Mouse (Mus musculus) ES-CJ7 (cell line): ENCODE measurements around the gene P2rx5.
A peak's percentile ranks its signal among the peaks of the same experiment; 100 is the strongest.

Source experiments
- DNase-seq: peaks from one replicate; pipeline ENCODE4 v3.0.0; 2011; ENCODE audit warnings: low read depth, low spot score

Gene P2rx5

DNA sequence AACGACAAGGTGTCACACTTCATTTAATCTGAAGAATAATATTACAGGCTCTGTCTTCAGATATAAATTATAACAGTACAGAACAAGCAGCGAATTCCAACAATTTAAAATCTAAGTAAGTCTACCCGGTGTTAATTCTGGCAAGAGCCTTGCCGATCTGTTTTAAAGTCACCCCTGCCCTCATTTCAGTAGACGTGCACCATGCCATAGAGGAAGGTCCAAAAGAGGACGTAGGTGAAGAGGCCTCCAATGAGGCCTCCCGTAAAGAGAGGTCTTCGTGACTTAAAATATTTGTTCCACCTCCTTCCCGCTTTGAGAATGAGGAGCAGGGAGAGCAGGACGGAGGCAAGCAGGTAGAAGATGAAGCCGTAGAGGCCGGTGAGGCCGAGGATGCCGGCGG lies 16.0 kb downstream of the P2rx5 start:
- DNase-seq: no peak

DNA sequence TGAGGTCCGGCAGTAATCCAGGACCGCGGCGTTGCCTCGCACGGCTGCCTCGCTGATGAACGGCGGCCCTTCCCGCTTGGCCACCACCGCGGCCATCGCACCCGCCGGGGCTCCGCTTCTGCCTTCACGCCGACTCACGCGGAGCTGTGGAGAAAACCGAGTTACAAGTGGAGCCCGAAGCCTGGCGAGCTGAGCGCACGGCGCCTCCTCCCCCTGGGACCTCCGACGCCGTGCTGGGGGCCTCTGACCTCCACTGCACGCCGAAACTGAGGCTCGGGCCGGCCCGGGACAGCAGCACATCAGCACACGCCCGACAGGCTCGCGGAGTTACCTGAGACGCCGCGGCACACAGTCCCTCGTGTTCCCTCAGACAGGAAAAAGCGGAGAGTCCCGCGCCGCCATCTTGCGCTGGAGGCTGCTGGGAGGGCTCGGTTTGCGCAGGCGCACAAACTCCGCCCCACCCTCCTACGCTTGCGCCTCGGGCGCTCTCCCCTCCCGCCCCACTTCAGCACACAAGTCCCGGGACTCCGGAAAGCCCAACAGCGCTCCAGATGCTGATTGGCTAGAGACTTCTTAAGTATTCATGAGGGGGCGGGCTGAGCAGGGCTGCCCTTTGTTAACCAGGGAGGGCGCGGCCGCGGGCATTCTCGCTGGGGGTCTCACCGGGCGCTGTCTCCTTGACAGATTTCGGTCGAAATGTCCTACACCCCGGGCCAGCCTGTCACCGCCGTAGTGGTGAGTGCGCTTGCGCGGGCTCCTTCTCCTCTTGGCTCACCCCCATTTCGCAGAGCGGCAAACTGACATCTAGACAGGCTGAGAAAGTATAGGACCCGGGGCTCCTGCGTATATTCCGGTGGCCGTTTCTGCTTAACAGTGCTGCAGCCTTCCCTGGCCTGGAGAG lies 16.6 kb downstream of the P2rx5 start, which contains the start of the genes Emc6 and Tax1bp3:
TSS of gene Emc6 (minus strand) at position 430 of the 901 bp plus-strand sequence.
TSS of gene Tax1bp3 (plus strand) at position 476 of the 901 bp plus-strand sequence.
- DNase-seq: peak; percentile 100

GRCm38 (mm10) chr11:73177509-73177875 lies 17.3 kb downstream of the P2rx5 start:
- DNase-seq: peak; percentile 35

DNA sequence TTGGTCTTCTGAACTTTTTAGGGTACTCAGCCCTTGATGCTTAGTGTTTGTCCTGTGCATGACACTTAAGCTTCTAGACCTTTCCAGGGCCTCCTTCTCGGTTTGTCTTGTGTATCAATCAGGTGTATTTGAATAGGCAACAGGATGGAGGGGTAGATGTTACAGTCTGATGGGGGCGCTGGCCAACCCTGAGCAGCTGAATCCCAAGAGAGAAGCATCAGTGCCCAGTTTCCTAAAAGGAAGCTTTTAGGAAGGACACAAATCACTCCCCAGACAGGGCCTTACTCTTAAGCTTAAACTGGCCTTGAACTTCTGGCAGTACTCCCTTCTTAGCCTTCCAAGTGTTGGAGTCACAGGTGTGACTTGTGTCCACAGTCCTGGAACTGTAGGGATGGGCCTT lies 17.7 kb downstream of the P2rx5 start:
- no peak for DNase-seq

GRCm38 (mm10) chr11:73185872-73186615 lies 25.8 kb downstream of the P2rx5 start:
- no peak for DNase-seq

- DNase-seq: no peak
Observed at GRCm38 (mm10) chr11:73187231-73187630, 27.0 kb downstream of the P2rx5 start.

DNA sequence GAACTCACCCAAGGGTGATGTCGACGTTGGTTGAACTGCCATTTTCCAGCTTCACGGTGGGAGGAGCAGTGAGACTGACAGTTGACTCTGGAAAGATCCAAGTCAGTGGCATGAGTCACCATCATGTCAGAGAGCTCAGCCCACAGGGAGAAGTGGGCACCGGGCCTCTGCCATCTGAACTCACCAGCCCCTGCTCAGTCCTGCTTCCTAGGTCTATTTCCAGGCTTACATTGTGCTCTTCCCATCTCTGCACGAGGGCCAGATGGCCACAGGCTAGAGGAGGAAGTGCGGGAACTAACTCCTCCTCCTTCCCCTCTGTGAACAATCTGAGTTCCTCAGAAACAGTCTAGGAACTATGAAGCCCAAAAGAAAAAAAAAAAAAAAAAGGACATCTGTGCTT lies 32.8 kb downstream of the P2rx5 start:
- DNase-seq: no peak

DNA sequence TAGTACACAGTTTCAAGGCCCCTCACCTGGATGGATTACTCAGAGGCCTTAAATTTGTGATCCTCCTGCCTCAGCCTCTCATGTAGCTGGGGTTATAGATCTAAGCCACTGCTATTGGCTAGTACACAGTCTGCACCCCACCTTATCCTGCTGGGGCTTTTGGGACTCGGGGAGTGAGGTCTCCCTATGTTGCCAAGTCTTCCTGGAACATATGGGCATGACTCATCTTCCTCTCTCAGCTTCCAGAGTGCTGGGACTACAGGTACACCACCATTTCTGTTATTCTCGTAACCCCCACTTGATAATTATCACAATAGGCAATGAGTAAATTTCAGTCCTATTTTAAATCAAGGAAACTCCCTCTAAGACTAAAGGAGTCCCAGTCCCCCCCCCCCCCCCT lies 34.2 kb downstream of the P2rx5 start:
- DNase-seq: no peak

GRCm38 (mm10) chr11:73198190-73198589 lies 38.0 kb downstream of the P2rx5 start:
- no peak for DNase-seq

- DNase-seq: peak; percentile 87
Observed at GRCm38 (mm10) chr11:73198603-73199229, 38.5 kb downstream of the P2rx5 start, which contains the start of gene Ctns. Gene Ctns, minus strand, starts transcription at chr11:73199042.

DNA sequence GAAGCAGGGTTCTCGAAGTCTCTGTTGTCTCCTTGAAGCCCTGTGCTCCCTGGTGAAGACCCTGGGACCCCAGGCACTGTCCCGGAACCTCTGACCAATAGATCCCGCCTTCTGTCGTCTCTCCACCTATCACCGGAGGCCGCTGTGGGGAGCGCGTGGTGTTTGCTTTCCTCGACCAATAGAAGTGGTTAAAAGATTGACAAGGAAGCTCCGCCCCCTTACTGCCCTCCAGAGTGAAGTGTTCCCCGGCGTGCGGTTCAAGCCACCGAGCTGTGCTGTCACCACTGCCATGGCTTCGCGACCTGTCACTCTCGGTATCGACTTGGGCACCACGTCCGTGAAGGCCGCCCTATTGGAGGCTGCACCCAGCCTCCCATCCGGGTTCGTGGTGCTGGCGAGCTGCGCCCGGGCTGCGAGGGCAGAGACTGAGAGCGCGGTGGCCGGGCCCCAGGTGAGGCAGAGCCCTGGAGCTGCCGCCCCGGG lies 39.0 kb downstream of the P2rx5 start, which contains the start of gene Shpk:
TSS of gene Shpk (plus strand) at position 231 of the 483 bp plus-strand sequence.
- peak; percentile 96 for DNase-seq

DNA sequence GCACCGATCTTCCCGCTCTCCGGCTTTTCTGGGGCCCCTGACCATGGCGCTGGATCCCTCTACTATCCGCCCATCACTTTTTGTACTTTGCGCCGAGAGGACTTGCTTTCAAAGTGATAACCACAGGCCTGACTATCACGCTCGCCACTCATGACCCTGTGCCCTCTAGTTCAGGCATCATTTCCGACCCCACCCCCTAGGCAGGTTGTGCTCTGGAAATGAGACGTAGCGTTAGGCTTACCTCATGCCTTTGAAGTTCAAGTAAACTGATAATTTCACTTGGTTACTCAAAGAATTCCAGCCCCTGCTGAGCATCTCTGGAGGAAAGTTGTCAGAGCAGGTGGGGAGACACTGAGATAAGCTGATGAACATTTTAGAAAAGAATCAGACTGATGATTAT lies 39.7 kb downstream of the P2rx5 start:
- DNase-seq: peak; percentile 26

GRCm38 (mm10) chr11:73201021-73201420 lies 40.8 kb downstream of the P2rx5 start:
- no peak for DNase-seq

DNA sequence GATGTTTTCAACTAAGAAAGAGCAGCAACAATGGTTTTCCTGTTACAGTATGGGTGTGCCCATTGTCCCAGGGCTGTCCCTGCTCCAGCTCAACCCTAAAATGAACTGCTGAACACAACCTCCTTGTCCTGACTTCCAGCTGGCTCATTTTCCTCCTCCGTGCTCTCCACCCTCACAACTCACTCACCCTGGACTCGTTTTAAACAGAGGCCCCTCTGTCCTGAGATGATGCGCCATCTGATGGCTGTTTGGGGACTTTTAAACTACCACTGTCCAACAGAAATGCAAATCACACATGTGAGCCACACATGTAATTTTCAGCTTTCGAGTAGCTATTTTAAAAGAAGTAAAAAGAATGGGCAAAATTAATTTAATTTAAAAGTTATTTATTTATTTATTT lies 41.4 kb downstream of the P2rx5 start:
- DNase-seq: peak; percentile 21

- DNase-seq: no peak
Observed at GRCm38 (mm10) chr11:73203895-73204294, 43.7 kb downstream of the P2rx5 start.

DNA sequence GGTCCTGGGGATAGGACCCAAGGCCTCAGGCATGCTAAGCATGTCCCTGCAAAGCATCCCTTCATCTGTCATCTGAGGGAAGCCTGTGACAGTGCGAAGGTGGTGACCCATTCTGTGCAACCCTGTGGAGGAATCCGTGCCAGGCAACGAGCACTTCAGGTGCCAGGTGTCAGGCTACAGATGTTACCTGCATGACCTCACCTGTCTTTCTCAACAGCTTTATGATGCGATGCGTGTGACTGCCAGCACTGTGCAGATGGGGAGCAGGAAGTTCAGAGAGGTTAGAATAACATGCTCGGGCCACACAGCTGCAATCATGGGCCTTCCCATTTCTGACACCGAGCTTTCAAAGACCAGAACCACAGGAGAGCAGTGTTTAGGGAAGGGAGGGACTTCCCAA lies 45.0 kb downstream of the P2rx5 start:
- DNase-seq: no peak

- peak; percentile 65 for DNase-seq
Observed at GRCm38 (mm10) chr11:73207621-73208020, 47.4 kb downstream of the P2rx5 start.

DNA sequence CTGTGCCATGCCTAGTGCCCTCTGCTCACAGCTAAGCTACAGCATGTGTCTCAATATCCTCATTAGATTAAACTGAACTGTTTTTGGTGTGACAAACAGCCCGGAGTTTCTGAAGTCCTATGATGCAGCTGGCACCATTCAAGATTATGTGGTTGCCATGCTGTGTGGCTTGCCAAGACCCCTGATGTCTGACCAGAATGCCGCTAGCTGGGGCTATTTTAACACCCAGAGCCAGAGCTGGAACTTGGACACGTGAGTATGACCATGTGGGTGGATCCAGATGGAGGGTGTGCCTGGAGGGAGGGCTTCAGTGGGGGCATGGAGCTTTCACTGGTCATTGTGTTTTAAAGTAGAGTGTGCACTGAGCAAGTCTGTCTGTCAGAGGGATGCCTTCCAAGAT lies 53.7 kb downstream of the P2rx5 start:
- DNase-seq: no peak

- DNase-seq: no peak
Observed at GRCm38 (mm10) chr11:73219671-73220070, 59.5 kb downstream of the P2rx5 start.

DNA sequence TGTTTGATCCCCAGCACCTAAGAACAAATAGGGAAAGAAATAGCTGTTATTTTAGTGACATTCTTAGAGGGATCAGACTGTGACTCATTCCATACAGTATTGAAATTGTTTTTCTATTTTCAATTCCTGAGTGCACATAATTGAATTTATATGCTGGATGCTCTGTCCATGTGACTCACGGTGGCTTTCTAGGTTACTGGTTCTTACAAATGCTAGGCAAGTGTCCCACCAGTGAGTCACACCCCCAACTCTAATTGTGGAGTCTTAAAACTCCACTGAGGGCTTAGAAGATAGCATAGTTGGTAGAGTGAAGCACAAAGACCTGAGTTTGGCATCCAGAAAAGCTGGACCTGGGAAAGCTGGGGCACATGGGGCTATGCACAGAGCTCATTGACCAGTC lies 60.4 kb downstream of the P2rx5 start:
- DNase-seq: no peak
